Mouse (Mus musculus): ENCODE results near the gene Odf2l. TPM values are rescaled to one million over a fixed set of nuclear protein-coding genes. Genes with fewer than 3 reads are reported as not detected.

Gene Odf2l
- polyA plus RNA-seq, 1 experiment from 2014 or later = 23.7 TPM

- DNase-seq (ENCODE audit: low spot score) = no peak
Observed at GRCm38 (mm10) chr3:145119425-145119824, 1.0 kb downstream of the Odf2l start.

GRCm38 (mm10) chr3:145126618-145127017 lies 8.2 kb downstream of the Odf2l start:
- Histone ChIP-seq H3K27ac (ENCODE audit: low read depth, low read length) (no peak overlapping the region), H3K9ac (ENCODE audit: low read length) (no peak overlapping the region), H3K4me1 (ENCODE audit: control insufficient read depth, insufficient read depth, low read length) (no peaks in the 10 kb centered on the region), H3K27me3 (ENCODE audit: control insufficient read depth, insufficient read depth, low read length) (no peaks in the 10 kb centered on the region), H3K9me3 (ENCODE audit: control insufficient read depth, low read length) (no peaks in the 10 kb centered on the region), H3K36me3 (ENCODE audit: control insufficient read depth, insufficient read depth, low read length) (no peaks in the 10 kb centered on the region; the same call in 1 of the 2 replicates), H3K4me2 (ENCODE audit: low read depth) (no peak overlapping the region), H3K4me3 (ENCODE audit: low read depth, low read length) (no peak overlapping the region)
- 89% methylated on average over 2 of the region's 2 CpGs for WGBS
- DNase-seq (ENCODE audit: low spot score) (no peak), ATAC-seq (ENCODE audit: insufficient read depth, low FRiP score, low TSS enrichment) (no peak)

More at GRCm38 (mm10) chr3:145119425-145119824, 1.0 kb downstream of the Odf2l start:
- peak overlapping the region; percentile 74 for H3K4me2 ChIP-seq (ENCODE audit: low read depth)
- no peak overlapping the region; the same call in 1 of the 2 replicates for H3K9ac ChIP-seq (ENCODE audit: low read length)
- H3K4me3 ChIP-seq (ENCODE audit: low read depth, low read length) = peak overlapping the region; percentile 64
- no peaks in the 10 kb centered on the region for H3K9me3 ChIP-seq (ENCODE audit: control insufficient read depth, low read length)
- 74% methylated on average over 7 of the region's 7 CpGs for WGBS
- no peak for ATAC-seq (ENCODE audit: insufficient read depth, low FRiP score, low TSS enrichment)
- H3K27me3 ChIP-seq (ENCODE audit: control insufficient read depth, insufficient read depth, low read length) = no peaks in the 10 kb centered on the region
- no peaks in the 10 kb centered on the region for H3K36me3 ChIP-seq (ENCODE audit: control insufficient read depth, insufficient read depth, low read length)
- no peak overlapping the region for H3K27ac ChIP-seq (ENCODE audit: low read depth, low read length)
- no peaks in the 10 kb centered on the region for H3K4me1 ChIP-seq (ENCODE audit: control insufficient read depth, insufficient read depth, low read length)

GRCm38 (mm10) chr3:145129356-145129755 lies 11.0 kb downstream of the Odf2l start:
- Histone ChIP-seq H3K9me3 (ENCODE audit: control insufficient read depth, low read length) (no peaks in the 10 kb centered on the region), H3K27me3 (ENCODE audit: control insufficient read depth, insufficient read depth, low read length) (no peaks in the 10 kb centered on the region), H3K4me1 (ENCODE audit: control insufficient read depth, insufficient read depth, low read length) (no peaks in the 10 kb centered on the region), H3K9ac (ENCODE audit: low read length) (no peak overlapping the region), H3K27ac (ENCODE audit: low read depth, low read length) (no peak overlapping the region), H3K36me3 (ENCODE audit: control insufficient read depth, insufficient read depth, low read length) (no peaks in the 10 kb centered on the region; the same call in 1 of the 2 replicates), H3K4me2 (ENCODE audit: low read depth) (no peak overlapping the region), H3K4me3 (ENCODE audit: low read depth, low read length) (no peak overlapping the region)
- ATAC-seq (ENCODE audit: insufficient read depth, low FRiP score, low TSS enrichment) = no peak
- DNase-seq (ENCODE audit: low spot score) = no peak

GRCm38 (mm10) chr3:145131210-145131868 lies 13.0 kb downstream of the Odf2l start:
- Histone ChIP-seq H3K36me3 (ENCODE audit: control insufficient read depth, insufficient read depth, low read length) (0 out of 2 replicates have a peak, but pooled peaks cover 2% of the 10 kb centered on the region), H3K4me1 (ENCODE audit: control insufficient read depth, insufficient read depth, low read length) (no peaks in the 10 kb centered on the region), H3K9me3 (ENCODE audit: control insufficient read depth, low read length) (no peaks in the 10 kb centered on the region), H3K4me3 (ENCODE audit: low read depth, low read length) (no peak overlapping the region), H3K27me3 (ENCODE audit: control insufficient read depth, insufficient read depth, low read length) (no peaks in the 10 kb centered on the region), H3K4me2 (ENCODE audit: low read depth) (no peak overlapping the region), H3K27ac (ENCODE audit: low read depth, low read length) (no peak overlapping the region), H3K9ac (ENCODE audit: low read length) (no peak overlapping the region)
- WGBS = 43% methylated on average over 3 of the region's 3 CpGs
- ATAC-seq (ENCODE audit: insufficient read depth, low FRiP score, low TSS enrichment) (no peak; the same call in 1 of the 2 replicates), DNase-seq (ENCODE audit: low spot score) (peak; percentile 23)

DNA sequence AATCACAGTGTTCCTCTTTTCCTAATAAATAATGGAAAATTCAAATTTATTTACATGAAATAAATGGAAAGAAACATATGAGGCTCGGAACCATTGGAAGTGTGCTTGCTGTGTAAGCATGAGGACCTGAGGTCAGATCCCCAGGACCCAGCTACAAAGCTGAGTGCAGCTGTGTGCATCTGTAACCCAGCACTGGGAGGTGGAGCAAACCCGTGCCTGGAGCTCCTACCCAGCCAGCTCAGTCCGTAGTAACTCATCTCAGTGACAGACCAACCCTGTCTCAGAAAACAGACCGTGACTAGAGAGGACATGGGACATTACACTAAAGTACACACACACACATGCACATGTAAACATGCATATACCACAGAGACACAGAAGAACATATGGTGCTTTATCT lies 21.8 kb downstream of the Odf2l start:
- no peaks in the 10 kb centered on the region for H3K27me3 ChIP-seq (ENCODE audit: control insufficient read depth, insufficient read depth, low read length)
- DNase-seq (ENCODE audit: low spot score) (no peak), ATAC-seq (ENCODE audit: insufficient read depth, low FRiP score, low TSS enrichment) (no peak)

GRCm38 (mm10) chr3:145142925-145143324 lies 24.5 kb downstream of the Odf2l start:
- no peak for DNase-seq (ENCODE audit: low spot score)
- no peak for ATAC-seq (ENCODE audit: insufficient read depth, low FRiP score, low TSS enrichment)
- no peaks in the 10 kb centered on the region for H3K36me3 ChIP-seq (ENCODE audit: control insufficient read depth, insufficient read depth, low read length)
- no peaks in the 10 kb centered on the region for H3K4me1 ChIP-seq (ENCODE audit: control insufficient read depth, insufficient read depth, low read length)
- H3K27ac ChIP-seq (ENCODE audit: low read depth, low read length) = no peak overlapping the region
- H3K9ac ChIP-seq (ENCODE audit: low read length) = no peak overlapping the region
- no peak overlapping the region for H3K4me3 ChIP-seq (ENCODE audit: low read depth, low read length)
- no peak overlapping the region for H3K4me2 ChIP-seq (ENCODE audit: low read depth)
- H3K9me3 ChIP-seq (ENCODE audit: control insufficient read depth, low read length) = no peaks in the 10 kb centered on the region
- H3K27me3 ChIP-seq (ENCODE audit: control insufficient read depth, insufficient read depth, low read length) = no peaks in the 10 kb centered on the region

More for the DNA sequence above, 21.8 kb downstream of the Odf2l start:
- H3K4me3 ChIP-seq (ENCODE audit: low read depth, low read length) = no peak overlapping the region
- no peaks in the 10 kb centered on the region for H3K9me3 ChIP-seq (ENCODE audit: control insufficient read depth, low read length)
- no peak overlapping the region for H3K9ac ChIP-seq (ENCODE audit: low read length)
- H3K36me3 ChIP-seq (ENCODE audit: control insufficient read depth, insufficient read depth, low read length) = no peaks in the 10 kb centered on the region
- no peak overlapping the region for H3K4me2 ChIP-seq (ENCODE audit: low read depth)
- no peak overlapping the region for H3K27ac ChIP-seq (ENCODE audit: low read depth, low read length)
- no peaks in the 10 kb centered on the region for H3K4me1 ChIP-seq (ENCODE audit: control insufficient read depth, insufficient read depth, low read length)
- WGBS = 83% methylated on average over 4 of the region's 4 CpGs

GRCm38 (mm10) chr3:145143856-145144255 lies 25.5 kb downstream of the Odf2l start:
- no peaks in the 10 kb centered on the region for H3K4me1 ChIP-seq (ENCODE audit: control insufficient read depth, insufficient read depth, low read length)
- H3K9ac ChIP-seq (ENCODE audit: low read length) = no peak overlapping the region
- H3K36me3 ChIP-seq (ENCODE audit: control insufficient read depth, insufficient read depth, low read length) = no peaks in the 10 kb centered on the region
- ATAC-seq (ENCODE audit: insufficient read depth, low FRiP score, low TSS enrichment) (no peak), DNase-seq (ENCODE audit: low spot score) (no peak)
- no peaks in the 10 kb centered on the region for H3K27me3 ChIP-seq (ENCODE audit: control insufficient read depth, insufficient read depth, low read length)
- H3K4me2 ChIP-seq (ENCODE audit: low read depth) = no peak overlapping the region
- H3K9me3 ChIP-seq (ENCODE audit: control insufficient read depth, low read length) = no peaks in the 10 kb centered on the region
- H3K27ac ChIP-seq (ENCODE audit: low read depth, low read length) = no peak overlapping the region
- no peak overlapping the region for H3K4me3 ChIP-seq (ENCODE audit: low read depth, low read length)
- 89% methylated on average over 10 of the region's 10 CpGs for WGBS

DNA sequence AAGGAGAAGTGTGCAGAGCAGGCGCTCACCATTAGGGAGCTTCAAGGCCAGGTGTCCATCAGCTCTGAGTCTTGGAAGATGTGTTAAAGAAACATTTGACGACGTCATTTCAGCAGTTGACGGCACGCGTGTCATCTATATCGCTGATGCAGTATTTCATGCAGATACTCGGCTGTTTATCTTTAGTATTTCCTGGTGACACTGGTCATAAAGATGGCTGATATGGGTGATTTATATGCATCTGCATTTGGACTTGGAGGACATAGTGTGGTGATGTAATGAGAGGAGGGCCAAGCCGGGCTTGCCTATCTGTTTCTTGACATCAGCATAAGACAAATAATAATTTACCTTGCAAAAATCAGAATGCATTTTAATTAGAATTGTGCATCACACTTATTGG lies 28.5 kb downstream of the Odf2l start:
- no peaks in the 10 kb centered on the region for H3K27me3 ChIP-seq (ENCODE audit: control insufficient read depth, insufficient read depth, low read length)
- H3K4me2 ChIP-seq (ENCODE audit: low read depth) = no peak overlapping the region
- H3K4me1 ChIP-seq (ENCODE audit: control insufficient read depth, insufficient read depth, low read length) = no peaks in the 10 kb centered on the region
- no peak overlapping the region for H3K4me3 ChIP-seq (ENCODE audit: low read depth, low read length)
- ATAC-seq (ENCODE audit: insufficient read depth, low FRiP score, low TSS enrichment) (no peak), DNase-seq (ENCODE audit: low spot score) (no peak)
- H3K9me3 ChIP-seq (ENCODE audit: control insufficient read depth, low read length) = no peaks in the 10 kb centered on the region
- 93% methylated on average over 9 of the region's 9 CpGs for WGBS
- no peak overlapping the region for H3K9ac ChIP-seq (ENCODE audit: low read length)
- no peak overlapping the region for H3K27ac ChIP-seq (ENCODE audit: low read depth, low read length)
- no peaks in the 10 kb centered on the region for H3K36me3 ChIP-seq (ENCODE audit: control insufficient read depth, insufficient read depth, low read length)

DNA sequence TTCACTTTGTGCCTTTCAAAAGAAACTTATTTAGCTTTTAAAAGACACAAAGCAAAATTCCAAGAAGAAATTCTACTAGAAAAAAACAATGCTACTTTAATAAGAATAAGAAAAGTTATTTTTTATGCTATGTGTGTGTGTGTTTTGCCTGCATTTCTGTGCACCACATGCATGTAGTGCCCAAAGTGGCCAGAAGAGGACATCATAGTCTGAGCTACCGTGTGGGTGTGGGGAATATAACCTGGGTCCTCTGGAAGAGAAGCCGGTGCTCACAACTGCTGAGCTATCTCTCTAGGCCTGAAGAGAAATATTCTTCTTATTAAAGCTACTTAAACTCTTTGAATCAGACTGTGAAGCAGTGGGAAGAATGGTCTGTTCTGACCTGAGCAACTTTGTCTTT lies 29.1 kb downstream of the Odf2l start:
- Histone ChIP-seq H3K4me1 (ENCODE audit: control insufficient read depth, insufficient read depth, low read length) (no peaks in the 10 kb centered on the region), H3K36me3 (ENCODE audit: control insufficient read depth, insufficient read depth, low read length) (no peaks in the 10 kb centered on the region), H3K4me2 (ENCODE audit: low read depth) (no peak overlapping the region), H3K4me3 (ENCODE audit: low read depth, low read length) (no peak overlapping the region), H3K9me3 (ENCODE audit: control insufficient read depth, low read length) (no peaks in the 10 kb centered on the region), H3K27me3 (ENCODE audit: control insufficient read depth, insufficient read depth, low read length) (no peaks in the 10 kb centered on the region), H3K9ac (ENCODE audit: low read length) (no peak overlapping the region), H3K27ac (ENCODE audit: low read depth, low read length) (no peak overlapping the region)
- ATAC-seq (ENCODE audit: insufficient read depth, low FRiP score, low TSS enrichment) = no peak
- DNase-seq (ENCODE audit: low spot score) = no peak
- WGBS = 86% methylated on average over 2 of the region's 2 CpGs

Data from neural tube, embryonic 11.5 days (tissue).